Mouse (Mus musculus) lung, postnatal 10 days (tissue): ENCODE results near the gene Kat2b.
"Not testable (repeated sequence)": the region's sequence is repeated elsewhere in the genome, so short reads cannot be mapped to it uniquely, and the experiment has no call there.

Experiments
- DNase-seq: peaks from one replicate; pipeline ENCODE4 v3.0.0; 2021

Kat2b gene

DNA sequence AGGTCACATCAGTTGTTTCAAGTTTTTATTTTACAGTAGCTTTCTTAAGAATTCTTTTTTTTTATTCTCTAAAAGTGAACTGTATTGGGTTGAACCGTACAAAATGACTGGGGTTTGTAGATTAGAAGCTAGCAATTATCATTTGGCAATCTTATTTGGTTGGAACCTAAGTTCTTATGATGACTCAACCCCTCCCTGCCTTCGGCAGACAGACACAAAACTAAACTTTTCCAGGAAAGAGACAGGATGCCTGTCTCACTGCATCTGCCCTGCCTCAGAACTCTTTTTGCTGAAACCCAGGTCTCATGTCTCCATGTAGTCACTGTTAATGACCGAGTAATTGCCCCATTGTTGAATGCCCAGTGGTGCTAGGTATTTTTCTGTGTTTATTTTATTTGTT, 97.6 kb downstream of the Kat2b start:
- no peak for DNase-seq

DNA sequence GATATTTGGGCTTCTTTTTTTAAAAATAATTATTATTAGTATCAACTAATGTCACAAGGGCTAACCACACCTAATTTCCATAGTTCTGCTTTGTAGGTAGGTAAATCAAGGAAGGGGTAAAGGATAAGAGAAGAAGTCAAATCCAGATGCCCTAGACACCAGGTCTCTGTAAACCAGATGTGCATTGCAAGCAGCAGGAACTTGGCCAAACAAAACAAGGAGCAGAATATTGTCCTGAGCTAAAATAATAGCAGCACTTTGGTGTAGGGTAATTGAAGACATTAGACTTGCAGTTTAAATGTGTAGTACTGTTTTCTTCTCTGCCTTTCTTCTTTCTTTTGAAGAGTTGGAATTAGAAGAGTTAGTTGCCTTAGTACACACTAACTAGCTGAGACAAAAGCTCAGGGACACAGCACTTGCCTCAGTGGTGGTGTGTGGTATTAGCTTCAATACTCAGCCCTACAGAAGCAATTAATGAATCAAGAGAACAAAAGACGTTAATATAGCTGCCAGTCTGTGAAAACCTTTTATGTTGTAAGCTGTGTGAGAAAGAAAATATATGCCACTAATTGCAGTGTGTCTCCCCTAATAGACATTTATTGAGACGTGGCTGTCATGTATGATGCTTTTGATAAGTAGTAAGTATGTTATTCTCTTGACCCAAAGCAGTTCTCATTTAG, 98.2 kb downstream of the Kat2b start:
- no peak for DNase-seq

DNA sequence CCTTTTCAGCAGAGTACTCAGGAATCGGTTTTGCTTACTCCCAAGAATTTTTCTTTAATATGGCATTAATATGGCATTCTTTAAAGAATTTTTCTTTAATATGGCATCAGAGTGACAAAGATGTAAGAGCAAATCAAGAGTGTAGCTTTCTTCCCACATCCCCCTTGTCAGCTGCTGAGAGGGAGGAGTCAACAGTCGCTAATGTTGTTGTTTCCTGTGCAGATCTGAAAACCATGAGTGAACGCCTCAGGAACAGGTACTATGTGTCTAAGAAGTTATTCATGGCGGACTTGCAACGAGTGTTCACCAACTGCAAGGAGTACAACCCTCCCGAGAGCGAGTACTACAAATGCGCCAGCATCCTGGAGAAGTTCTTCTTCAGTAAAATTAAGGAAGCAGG, 103.8 kb downstream of the Kat2b start:
- DNase-seq = no peak

DNA sequence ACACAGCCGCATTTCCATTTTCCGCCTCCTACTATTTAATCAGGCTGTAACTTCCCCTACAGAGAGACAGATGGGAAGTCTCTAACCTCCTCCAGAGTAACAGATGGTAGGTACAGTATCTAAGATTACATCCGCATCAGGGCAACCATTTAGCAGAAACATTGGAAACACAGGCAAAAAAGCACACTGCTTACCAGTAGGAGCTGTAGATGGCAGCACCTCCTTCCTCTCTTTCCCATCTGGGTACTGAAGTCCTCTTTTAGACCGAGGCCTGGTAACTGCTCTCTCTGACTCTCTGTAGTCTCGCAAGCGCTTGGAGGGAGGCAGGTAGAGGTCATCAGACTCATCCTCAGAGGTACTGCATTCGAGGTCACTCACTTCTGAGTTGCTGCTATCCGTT, 112.1 kb downstream of the Kat2b start:
- peak; percentile 24 for DNase-seq

DNA sequence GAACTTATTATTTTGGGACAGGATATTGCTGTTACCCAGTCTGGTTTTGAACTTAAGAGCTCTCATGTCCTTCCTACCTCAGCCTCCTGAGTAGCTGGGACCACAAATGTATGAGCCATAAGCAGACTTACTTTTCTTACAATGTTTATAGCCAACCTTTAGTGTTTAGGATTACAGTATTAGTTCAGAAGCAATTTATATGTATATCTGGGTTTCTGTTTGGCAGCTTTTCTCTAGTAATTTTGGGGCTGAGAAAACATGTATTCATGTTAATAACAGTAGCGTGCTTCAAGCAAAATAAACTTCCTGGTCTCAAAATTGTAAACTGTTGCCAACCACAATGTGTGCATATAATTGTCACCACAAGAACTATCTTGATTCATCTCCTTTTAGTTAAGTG, 121.7 kb downstream of the Kat2b start:
- no peak for DNase-seq

DNA sequence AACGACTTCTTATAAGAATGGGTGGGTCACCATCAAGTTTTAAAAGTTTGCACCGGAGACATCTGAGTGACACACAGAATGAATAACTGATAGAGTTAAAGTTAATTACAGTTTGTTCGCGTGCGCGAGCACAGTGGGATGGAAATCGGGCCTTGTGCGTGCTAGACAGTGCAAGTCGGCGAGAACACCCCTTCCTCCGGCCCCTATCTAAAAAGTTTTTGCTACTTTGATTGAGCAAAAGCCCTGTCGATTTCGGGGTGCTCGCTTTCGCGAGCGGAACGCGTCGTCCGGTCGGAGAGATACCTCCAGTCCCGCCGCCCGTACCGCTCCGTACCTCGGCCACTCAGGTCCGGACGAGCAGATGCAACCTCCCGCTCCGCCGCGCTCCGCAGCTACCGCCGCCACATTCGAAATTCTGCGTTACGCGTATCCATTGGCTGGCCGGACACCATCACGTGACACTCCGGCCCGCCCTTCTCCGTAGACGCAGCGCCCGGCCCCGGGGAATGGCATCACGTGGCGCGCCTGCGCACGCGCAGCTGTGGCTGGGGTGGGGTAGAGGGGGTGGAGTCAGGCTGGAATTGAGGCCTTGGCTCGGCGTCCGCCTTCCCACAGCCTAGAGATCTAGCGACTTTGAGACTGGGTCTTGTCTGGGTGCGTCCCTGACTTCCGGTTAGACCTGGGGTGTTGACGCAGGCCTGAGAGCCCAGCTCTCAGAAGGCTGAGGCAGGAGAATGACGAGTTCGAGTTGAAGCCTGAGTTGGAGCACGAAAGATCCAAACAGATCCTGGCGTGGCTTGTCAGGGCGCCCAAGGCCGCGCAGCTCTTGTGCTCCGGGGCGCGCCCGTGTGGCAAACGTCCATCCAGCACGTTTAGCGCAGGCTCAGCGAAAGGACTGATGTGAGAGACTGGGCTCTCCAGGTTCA, 122.5 kb downstream of the Kat2b start, which contains the start of gene Sgo1:
Gene Sgo1, minus strand, starts transcription at position 457 of the 926 bp plus-strand sequence.
- peak; percentile 98 for DNase-seq

DNA sequence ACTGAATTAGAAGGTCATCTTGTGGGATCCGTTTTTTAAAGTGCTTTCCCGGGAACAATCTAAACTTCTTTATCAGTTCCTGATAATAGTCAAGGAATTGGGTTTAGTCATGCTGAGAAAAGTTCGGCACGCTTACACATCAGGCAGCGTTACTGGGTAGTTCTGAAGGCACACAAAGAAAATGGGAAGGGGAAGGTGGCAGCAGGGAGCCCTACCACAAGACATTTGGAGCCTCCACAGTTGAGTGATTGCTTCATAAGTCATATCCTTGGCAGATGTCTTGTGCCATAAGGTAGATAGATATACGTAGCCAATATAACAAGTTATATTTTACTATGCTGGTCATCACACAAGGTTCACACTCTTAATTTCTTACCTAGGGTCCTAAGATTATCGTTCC, 123.3 kb downstream of the Kat2b start:
- DNase-seq = peak; percentile 2

DNA sequence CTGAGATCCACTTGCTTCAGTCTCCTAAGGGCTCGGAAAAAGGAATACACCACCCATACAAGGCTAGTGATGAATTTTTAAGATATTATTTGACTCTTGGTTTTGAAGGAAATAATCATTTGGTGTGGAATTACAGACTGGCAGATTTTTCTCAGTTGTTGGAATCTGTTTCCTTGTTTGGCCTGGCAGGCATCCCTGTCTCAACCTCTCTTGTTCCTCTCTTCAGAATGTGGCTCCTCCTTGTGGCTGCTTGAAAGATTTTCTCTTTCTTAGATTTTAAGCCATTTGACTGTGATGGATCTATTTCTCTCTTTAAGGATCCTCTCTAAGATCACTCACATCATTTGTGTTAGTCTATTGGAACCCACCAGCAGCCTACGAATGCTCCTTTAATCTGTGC, 127.4 kb downstream of the Kat2b start:
- DNase-seq = peak; percentile 75

DNA sequence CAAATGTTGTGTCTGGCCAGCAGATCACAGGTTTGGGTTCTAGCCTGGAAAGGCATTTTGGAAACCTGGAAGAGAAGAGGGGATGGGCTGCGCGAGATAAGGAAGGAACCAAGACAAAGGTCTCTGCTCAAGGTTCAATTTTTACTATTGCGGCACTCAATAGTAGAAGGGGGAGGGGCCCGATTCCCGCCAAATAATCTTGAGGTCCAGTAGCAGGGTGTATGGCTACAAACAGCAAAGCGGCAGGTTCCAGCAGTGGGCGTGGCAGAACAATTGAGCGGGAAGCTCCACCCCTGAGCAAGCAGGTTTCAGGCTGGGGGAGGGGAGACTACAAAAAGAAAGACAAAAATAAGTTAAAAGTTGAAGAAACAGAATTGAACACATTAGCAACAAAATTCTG, 130.9 kb downstream of the Kat2b start:
- not testable (repeated sequence) for DNase-seq

DNA sequence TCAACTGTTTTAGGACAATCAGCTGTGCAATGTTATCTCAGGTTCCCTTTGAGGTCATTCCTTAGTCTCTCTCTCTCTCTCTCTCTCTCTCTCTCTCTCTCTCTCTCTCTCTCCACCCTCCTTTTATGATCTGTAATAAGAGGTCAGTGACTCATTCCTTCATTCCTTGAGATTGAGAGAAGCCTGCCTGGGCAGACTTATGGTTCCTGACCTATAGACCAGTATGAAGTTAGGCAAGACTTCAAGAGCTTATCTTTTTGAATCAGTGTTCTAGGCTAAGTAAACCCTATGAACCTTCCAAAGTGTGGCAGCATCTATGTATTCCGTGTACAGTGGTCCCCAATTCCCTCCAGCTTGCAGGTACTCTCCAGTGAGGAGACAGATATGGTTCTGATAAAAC, 147.8 kb downstream of the Kat2b start:
- no peak for DNase-seq

DNA sequence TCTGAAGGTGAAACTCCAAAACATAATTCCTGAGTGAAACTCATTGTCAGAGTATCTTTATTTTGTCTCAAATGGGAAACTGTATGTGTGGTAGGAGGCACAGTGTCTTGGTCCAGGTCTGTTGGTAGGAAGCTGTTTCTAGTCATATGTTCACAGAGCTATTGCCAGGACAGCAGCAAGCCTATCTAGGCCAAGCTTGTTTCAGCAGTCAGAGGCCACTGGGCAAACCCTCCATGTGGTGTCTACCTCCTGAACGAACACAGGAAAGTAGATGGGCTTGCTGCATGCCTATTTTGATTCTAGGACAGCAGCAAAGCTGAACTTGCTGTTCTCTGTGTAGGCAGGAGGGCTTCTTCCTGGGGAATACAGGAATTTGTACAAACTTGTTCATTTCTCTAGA, 148.5 kb downstream of the Kat2b start:
- DNase-seq = not testable (repeated sequence)

DNA sequence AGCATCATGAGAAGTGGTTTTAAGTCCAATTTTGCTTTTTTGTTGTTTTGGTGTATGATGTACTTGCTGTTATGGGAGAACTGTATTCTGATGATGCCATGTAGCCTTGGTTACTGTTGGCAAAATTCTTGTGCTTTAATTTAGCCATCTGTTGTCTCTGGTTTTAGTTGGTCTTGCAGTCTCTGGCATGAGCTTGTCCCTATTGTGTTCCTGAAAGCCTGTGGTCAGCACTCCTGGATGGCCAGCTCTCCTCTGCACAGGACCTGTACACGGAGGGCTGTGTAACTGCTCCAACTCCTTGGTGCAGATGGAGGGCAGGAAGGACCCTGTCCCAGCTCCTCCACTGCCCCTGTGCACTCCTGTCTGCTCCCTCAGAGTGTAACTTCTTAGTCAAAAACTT, 151.8 kb downstream of the Kat2b start:
- no peak for DNase-seq

DNA sequence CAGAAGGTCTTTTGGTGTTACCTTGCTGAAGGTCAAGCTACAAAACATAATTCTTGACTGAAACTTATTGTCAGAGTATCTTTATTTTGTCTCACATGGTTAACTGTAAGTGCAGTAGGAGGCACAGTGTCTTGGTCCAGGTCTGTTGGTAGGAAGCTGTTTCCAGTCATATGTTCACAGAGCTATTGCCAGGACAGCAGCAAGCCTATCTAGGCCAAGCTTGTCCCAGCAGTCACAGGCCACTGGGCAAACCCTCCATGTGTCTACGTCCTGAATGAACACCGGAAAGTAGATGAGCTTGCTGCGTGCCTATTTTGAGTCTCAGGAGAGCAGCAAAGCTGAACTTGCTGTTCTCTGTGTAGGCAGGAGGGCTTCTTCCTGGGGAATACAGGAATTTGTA, 152.3 kb downstream of the Kat2b start:
- DNase-seq = not testable (repeated sequence)
